Mouse (Mus musculus) myocyte (in vitro differentiated cells): Measurements from ENCODE around the gene Sbk2. TPM values are rescaled to one million over a fixed set of nuclear protein-coding genes. Genes with fewer than 3 reads are reported as not detected.

Source experiments
- H3K27me3 ChIP-seq: one replicate; pipeline ENCODE4 v1.6.1; 2011; ENCODE audit not compliant: control insufficient read depth, insufficient read depth, insufficient read length
- H3K36me3 ChIP-seq: one replicate; pipeline ENCODE4 v1.6.1; 2011; ENCODE audit not compliant: control insufficient read depth, insufficient read depth
- H3K4me2 ChIP-seq: one replicate; pipeline ENCODE4 v1.6.1; 2011; ENCODE audit warnings: low read depth, control low read depth
- H3K4me3 ChIP-seq: one replicate; pipeline ENCODE4 v1.5.1; 2011; ENCODE audit warnings: mild to moderate bottlenecking, control low read depth, moderate library complexity
- H3K79me2 ChIP-seq: one replicate; pipeline ENCODE4 v1.6.1; 2011; ENCODE audit not compliant: control insufficient read depth, insufficient read depth
- H3ac ChIP-seq: one replicate; pipeline ENCODE4 v1.6.1; 2011; ENCODE audit not compliant: control insufficient read depth, insufficient read length
- CEBPB ChIP-seq: IDR thresholded peaks from 2 replicates; pipeline ENCODE4 v1.6.1; 2011; ENCODE audit warnings: mild to moderate bottlenecking, moderate library complexity; ENCODE audit not compliant: poor library complexity, insufficient read depth, severe bottlenecking
- E2F4 ChIP-seq: IDR thresholded peaks from one replicate; pipeline ENCODE4 v1.6.1; 2011; ENCODE audit warnings: mild to moderate bottlenecking, control low read depth, moderate library complexity; ENCODE audit not compliant: insufficient read depth
- MAX ChIP-seq: IDR thresholded peaks from one replicate; pipeline ENCODE4 v1.6.1; 2011; ENCODE audit warnings: low read depth, mild to moderate bottlenecking, control low read depth
- MYOD1 ChIP-seq, 3 experiments: IDR thresholded peaks; one replicate each; pipeline ENCODE4 v1.6.1; 2011; ENCODE audit warnings: control low read depth in 2 of 3, low read depth in 2 of 3, mild to moderate bottlenecking in 2 of 3, moderate library complexity in 1 of 3; ENCODE audit not compliant: insufficient read length in 2 of 3, control insufficient read depth in 1 of 3
- MYOG ChIP-seq, 3 experiments: IDR thresholded peaks; one replicate each; pipeline ENCODE4 v1.6.1; 2011; ENCODE audit warnings: control low read depth in 2 of 3, low read depth in 2 of 3, mild to moderate bottlenecking in 2 of 3; ENCODE audit not compliant: insufficient read length in 2 of 3, control insufficient read depth in 1 of 3, insufficient read depth in 1 of 3
- POLR2A ChIP-seq: IDR thresholded peaks from one replicate; pipeline ENCODE4 v1.6.1; 2011; ENCODE audit warnings: low read depth, mild to moderate bottlenecking, control low read depth, moderate library complexity; ENCODE audit not compliant: insufficient read length
- POLR2AphosphoS2 ChIP-seq: IDR thresholded peaks from one replicate; pipeline ENCODE4 v1.6.1; 2011; ENCODE audit warnings: low read depth, control low read depth; ENCODE audit not compliant: insufficient read length
- REST ChIP-seq: IDR thresholded peaks from one replicate; pipeline ENCODE4 v1.6.1; 2011; ENCODE audit warnings: mild to moderate bottlenecking, control low read depth, moderate library complexity; ENCODE audit not compliant: insufficient read depth, insufficient read length
- SRF ChIP-seq: IDR thresholded peaks from one replicate; pipeline ENCODE4 v1.6.1; 2011; ENCODE audit warnings: low read depth; ENCODE audit not compliant: control insufficient read depth, insufficient read length
- TCF12 ChIP-seq: IDR thresholded peaks from one replicate; pipeline ENCODE4 v1.6.1; 2011; ENCODE audit warnings: mild to moderate bottlenecking, control low read depth; ENCODE audit not compliant: poor library complexity, insufficient read depth, severe bottlenecking
- TCF3 ChIP-seq: IDR thresholded peaks from one replicate; pipeline ENCODE4 v1.6.1; 2011; ENCODE audit warnings: low read depth, control low read depth; ENCODE audit not compliant: insufficient read length
- USF1 ChIP-seq: IDR thresholded peaks from one replicate; pipeline ENCODE4 v1.6.1; 2011; ENCODE audit warnings: low read depth, mild to moderate bottlenecking, control low read depth, moderate library complexity
- polyA plus RNA-seq: library from polyadenylated mRNA; unstranded; fragments of >200 nt; fragmentation: generic; extraction: Trizol; gene quantifications from one replicate; pipeline ENCODE4 v1.2.1, GENCODE M21; 2012; ENCODE audit warnings: missing spikeins

Sbk2 gene
- polyA plus RNA-seq, 1 experiment: 7.1 TPM

DNA sequence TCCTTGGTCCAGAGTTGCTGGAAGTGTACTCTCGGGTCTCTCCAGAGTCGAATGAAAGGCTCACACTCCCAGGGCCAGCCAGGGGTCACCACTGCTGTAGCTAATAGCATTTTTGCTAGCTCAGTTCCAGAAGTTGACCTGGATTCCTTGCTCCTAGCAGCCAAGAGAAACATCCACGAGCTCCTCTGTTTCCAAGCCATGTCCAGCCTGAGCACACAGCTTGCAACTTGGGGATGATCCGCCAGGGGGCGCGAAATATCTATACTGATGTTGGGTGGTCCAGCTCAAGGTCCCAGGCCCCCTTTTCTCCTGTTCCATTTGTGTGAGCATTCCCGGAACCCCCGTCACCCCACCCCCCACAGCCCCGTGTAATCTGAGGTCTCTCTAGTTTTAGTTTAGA, 52.6 kb downstream of the Sbk2 start:
- H3ac ChIP-seq: no peak overlapping the region
- no peaks in the 10 kb centered on the region for H3K36me3 ChIP-seq
- no peak overlapping the region for H3K4me3 ChIP-seq
- peaks cover 29% of the 10 kb centered on the region for H3K27me3 ChIP-seq
- H3K4me2 ChIP-seq: no peak overlapping the region
- peaks cover 12% of the 10 kb centered on the region for H3K79me2 ChIP-seq
- TF ChIP-seq USF1: no peak
- TF ChIP-seq REST: no peak
- no peak for TF ChIP-seq POLR2AphosphoS2

DNA sequence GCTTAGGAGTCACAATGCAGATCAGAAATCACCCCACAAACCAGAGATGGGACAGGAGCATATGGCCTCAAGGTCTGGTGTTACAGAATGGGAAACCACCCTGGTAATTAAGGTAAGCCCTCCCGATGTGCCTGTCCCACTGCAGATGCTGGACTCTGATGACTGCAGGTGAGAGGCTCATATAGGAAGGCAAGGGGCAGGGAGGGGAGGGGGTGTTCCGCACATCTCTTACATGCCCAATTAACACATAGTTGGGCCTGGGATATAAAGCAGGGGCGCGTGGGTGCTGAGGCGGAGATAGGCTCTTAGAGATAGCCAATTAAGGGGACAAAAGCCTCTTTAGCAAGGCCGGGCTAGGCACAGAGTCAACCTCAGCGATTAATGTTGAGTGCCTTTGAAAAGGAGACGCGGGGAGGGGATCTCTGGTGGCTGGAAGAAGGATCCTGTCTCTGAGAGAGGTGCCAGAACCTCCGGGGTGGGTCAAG, 57.7 kb downstream of the Sbk2 start, which contains the start of gene Gm36210:
Gm36210 (minus strand) TSS at position 51 of the 485 bp plus-strand sequence.
- H3K4me2 ChIP-seq: no peak within 1 kb of the TSS
- H3K4me3 ChIP-seq: no peak within 1 kb of the TSS
- TF ChIP-seq MAX (no peak), SRF (no peak), USF1 (no peak), POLR2AphosphoS2 (no peak), TCF12 (no peak), E2F4 (no peak), POLR2A (no peak), CEBPB (no peak)
- no peaks in the 10 kb centered on the region for H3K79me2 ChIP-seq
- peaks cover 43% of the 10 kb centered on the region for H3K27me3 ChIP-seq
- H3K36me3 ChIP-seq: no peaks in the 10 kb centered on the region
- H3ac ChIP-seq: no peak within 1 kb of the TSS

DNA sequence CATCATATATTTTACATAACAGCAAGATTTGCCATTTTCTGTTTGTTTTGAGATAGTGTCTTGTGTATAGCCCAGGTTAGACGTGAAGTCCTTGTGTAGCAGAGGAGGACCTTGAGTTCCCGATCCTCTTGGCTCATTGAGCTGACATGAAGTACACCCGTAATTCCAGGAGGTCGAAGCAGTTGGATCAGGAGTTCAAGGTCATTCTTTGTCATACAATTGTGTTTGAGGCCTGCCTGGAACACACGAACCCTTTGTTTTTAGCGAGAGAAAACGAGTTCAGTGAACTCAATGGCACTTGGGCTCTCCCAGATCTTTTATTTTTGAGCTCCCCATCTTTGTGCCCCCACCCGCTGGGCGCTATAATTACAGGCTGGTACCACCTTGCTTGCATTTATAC, 61.8 kb downstream of the Sbk2 start:
- no peaks in the 10 kb centered on the region for H3K79me2 ChIP-seq
- no peak overlapping the region for H3ac ChIP-seq
- TF ChIP-seq MYOD1 (IDR thresholded peaks at IDR 0.05; ENCODE audit: control insufficient read depth in 1 of 3, insufficient read length in 2 of 3, low read depth in 2 of 3) (no peak), USF1 (no peak), SRF (no peak), CEBPB (no peak), TCF3 (no peak), MYOG (IDR thresholded peaks at IDR 0.05; ENCODE audit: control insufficient read depth in 1 of 3, insufficient read depth in 1 of 3, insufficient read length in 2 of 3, low read depth in 2 of 3) (no peak), MAX (no peak)
- no peak overlapping the region for H3K4me2 ChIP-seq
- no peak overlapping the region for H3K4me3 ChIP-seq
- H3K27me3 ChIP-seq: peaks cover 22% of the 10 kb centered on the region
- no peaks in the 10 kb centered on the region for H3K36me3 ChIP-seq

DNA sequence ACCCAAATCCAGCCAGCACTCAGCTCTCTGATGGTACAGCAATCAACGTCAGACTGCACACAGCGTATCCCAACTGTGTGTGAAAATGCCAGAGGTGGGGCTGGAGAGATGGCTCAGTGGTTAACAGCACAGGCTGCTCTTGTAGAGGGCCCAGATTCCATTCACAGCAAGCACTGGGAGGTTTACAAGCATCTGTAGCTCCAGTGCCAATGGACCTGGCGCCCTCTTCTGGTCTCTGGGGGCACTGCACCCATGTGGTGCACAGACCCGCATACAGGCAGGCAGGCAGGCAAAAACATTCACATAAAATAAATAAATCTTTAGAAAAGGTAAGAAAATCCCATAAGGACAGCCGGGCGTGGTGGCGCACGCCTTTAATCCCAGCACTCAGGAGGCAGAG, 63.0 kb downstream of the Sbk2 start:
- H3K4me2 ChIP-seq: no peak overlapping the region
- no peaks in the 10 kb centered on the region for H3K36me3 ChIP-seq
- no peak overlapping the region for H3K4me3 ChIP-seq
- H3K27me3 ChIP-seq: peaks cover 10% of the 10 kb centered on the region
- no peaks in the 10 kb centered on the region for H3K79me2 ChIP-seq
- no peak for TF ChIP-seq MAX
- no peak for TF ChIP-seq USF1
- no peak for TF ChIP-seq POLR2AphosphoS2
- TF ChIP-seq SRF: no peak
- TF ChIP-seq REST: no peak
- TF ChIP-seq CEBPB: no peak
- TF ChIP-seq MYOD1 (IDR thresholded peaks at IDR 0.05; ENCODE audit: control insufficient read depth in 1 of 3, insufficient read length in 2 of 3, low read depth in 2 of 3): no peak
- TF ChIP-seq TCF3: no peak
- TF ChIP-seq POLR2A: no peak
- TF ChIP-seq MYOG (IDR thresholded peaks at IDR 0.05; ENCODE audit: control insufficient read depth in 1 of 3, insufficient read depth in 1 of 3, insufficient read length in 2 of 3, low read depth in 2 of 3): no peak
- TF ChIP-seq TCF12: no peak
- TF ChIP-seq E2F4: no peak
- H3ac ChIP-seq: no peak overlapping the region

DNA sequence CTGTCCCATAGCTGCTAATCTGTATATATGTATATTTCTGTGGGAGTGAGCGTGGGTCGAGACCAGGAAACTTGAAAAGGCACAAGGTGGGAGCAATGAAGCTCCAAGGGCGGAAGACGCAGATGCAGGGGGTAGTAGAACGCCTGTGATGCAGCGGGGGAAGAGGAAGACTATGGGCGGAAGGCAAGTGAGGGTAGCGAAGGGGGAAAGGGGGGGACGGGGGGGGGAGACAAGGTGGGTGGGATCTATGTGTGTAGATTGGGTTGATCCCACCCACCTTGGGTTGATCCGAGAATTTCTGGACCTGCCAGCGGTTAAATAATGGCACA, 63.7 kb downstream of the Sbk2 start:
- H3K4me3 ChIP-seq: no peak overlapping the region
- peaks cover 3% of the 10 kb centered on the region for H3K27me3 ChIP-seq
- no peak overlapping the region for H3ac ChIP-seq
- H3K36me3 ChIP-seq: no peaks in the 10 kb centered on the region
- H3K4me2 ChIP-seq: no peak overlapping the region
- no peaks in the 10 kb centered on the region for H3K79me2 ChIP-seq
- TF ChIP-seq REST (no peak), POLR2A (no peak), CEBPB (no peak), MAX (no peak), SRF (no peak), USF1 (no peak), TCF12 (no peak), POLR2AphosphoS2 (no peak), MYOG (IDR thresholded peaks at IDR 0.05; ENCODE audit: control insufficient read depth in 1 of 3, insufficient read depth in 1 of 3, insufficient read length in 2 of 3, low read depth in 2 of 3) (no peak), MYOD1 (IDR thresholded peaks at IDR 0.05; ENCODE audit: control insufficient read depth in 1 of 3, insufficient read length in 2 of 3, low read depth in 2 of 3) (no peak), TCF3 (no peak), E2F4 (no peak)
